Comparison of ENCODE assay signal across 8 mouse cellular contexts in genomic region chr5:24624822-24625120, GRCm38 (mm10). TPM values are rescaled to one million over a fixed set of nuclear protein-coding genes. Genes with fewer than 3 reads are reported as not detected.
DNase-seq lines count a peak whose midpoint lies in the region; ATAC-seq and TF ChIP-seq lines count a peak whose summit lies in the region.

No protein-coding gene starts in this region.

- H3K27ac ChIP-seq in heart, postnatal 0 days (ENCODE audit: low read depth) = no peak overlapping the region
- H3K27ac ChIP-seq in embryonic facial prominence, embryonic 12.5 days = no peak overlapping the region
- no peak overlapping the region for H3K27ac ChIP-seq in hindbrain, embryonic 14.5 days
- H3K27ac ChIP-seq in midbrain, embryonic 13.5 days = no peak overlapping the region

- no peak overlapping the region for H3K4me3 ChIP-seq in heart, postnatal 0 days (ENCODE audit: low read depth, low read length)
- no peak overlapping the region for H3K4me3 ChIP-seq in embryonic facial prominence, embryonic 12.5 days
- peak overlapping the region; percentile 57 for H3K4me3 ChIP-seq in hindbrain, embryonic 14.5 days (replicated peaks; ENCODE audit: low read length)
- peak overlapping the region; percentile 64 for H3K4me3 ChIP-seq in midbrain, embryonic 13.5 days (replicated peaks)

- no peak for TF ChIP-seq CTCF in heart, postnatal 0 days (IDR thresholded peaks at IDR 0.05; ENCODE audit: low read depth)

- H3K4me1 ChIP-seq in heart, postnatal 0 days (ENCODE audit: control insufficient read depth, insufficient read depth) = peaks cover 7% of the 10 kb centered on the region
- 0 out of 2 replicates have a peak, but pooled peaks cover 10% of the 10 kb centered on the region for H3K4me1 ChIP-seq in embryonic facial prominence, embryonic 12.5 days
- peaks cover 22% of the 10 kb centered on the region; the same call in 1 of the 2 replicates for H3K4me1 ChIP-seq in hindbrain, embryonic 14.5 days (replicated peaks; ENCODE audit: control insufficient read depth, insufficient read depth, low read length)
- H3K4me1 ChIP-seq in midbrain, embryonic 13.5 days (replicated peaks) = peaks cover 34% of the 10 kb centered on the region

- 36% methylated on average over 4 of the region's 4 CpGs for WGBS in heart, postnatal 0 days
- 33% methylated on average over 4 of the region's 4 CpGs for WGBS in embryonic facial prominence, embryonic 12.5 days
- WGBS in hindbrain, embryonic 14.5 days = 45% methylated on average over 4 of the region's 4 CpGs
- WGBS in midbrain, embryonic 13.5 days = 33% methylated on average over 4 of the region's 4 CpGs

- H3K27me3 ChIP-seq in heart, postnatal 0 days (ENCODE audit: control insufficient read depth, insufficient read depth, low read length) = peaks cover 28% of the 10 kb centered on the region
- peaks cover 18% of the 10 kb centered on the region for H3K27me3 ChIP-seq in embryonic facial prominence, embryonic 12.5 days
- H3K27me3 ChIP-seq in hindbrain, embryonic 14.5 days (ENCODE audit: control insufficient read depth, insufficient read depth, low read length) = no peaks in the 10 kb centered on the region
- H3K27me3 ChIP-seq in midbrain, embryonic 13.5 days = peaks cover 7% of the 10 kb centered on the region

- DNase-seq in heart, postnatal 0 days (ENCODE audit: low spot score) = no peak
- DNase-seq in heart, adult 8-10 months (ENCODE audit: low spot score) = no peak
- DNase-seq in hindbrain, embryonic 14.5 days (ENCODE audit: low spot score) = no peak
- no peak for DNase-seq in layer of hippocampus, adult 18-20 months (ENCODE audit: low spot score in 2 of 2)
- no peak for DNase-seq in layer of hippocampus, postnatal 14 days (ENCODE audit: low spot score in 2 of 2)
- no peak for DNase-seq in gastrocnemius, postnatal 10 days

- H3K9ac ChIP-seq in heart, postnatal 0 days (replicated peaks; ENCODE audit: low read depth, low read length) = no peak overlapping the region
- no peak overlapping the region for H3K9ac ChIP-seq in embryonic facial prominence, embryonic 12.5 days
- peak overlapping the region; percentile 88 for H3K9ac ChIP-seq in hindbrain, embryonic 14.5 days
- H3K9ac ChIP-seq in midbrain, embryonic 13.5 days (replicated peaks) = peak overlapping the region; percentile 88; the same call in 1 of the 2 replicates

- no peaks in the 10 kb centered on the region for H3K9me3 ChIP-seq in heart, postnatal 0 days (replicated peaks; ENCODE audit: control insufficient read depth, low read length)
- no peaks in the 10 kb centered on the region for H3K9me3 ChIP-seq in embryonic facial prominence, embryonic 12.5 days
- H3K9me3 ChIP-seq in hindbrain, embryonic 14.5 days (ENCODE audit: control insufficient read depth, low read length) = no peaks in the 10 kb centered on the region
- no peaks in the 10 kb centered on the region for H3K9me3 ChIP-seq in midbrain, embryonic 13.5 days

- ATAC-seq in heart, postnatal 0 days (ENCODE audit: insufficient read depth, low read depth) = no peak; the same call in 1 of the 2 replicates
- no peak for ATAC-seq in embryonic facial prominence, embryonic 12.5 days (ENCODE audit: insufficient number of reproducible peaks, insufficient read depth, low FRiP score, low TSS enrichment)
- ATAC-seq in hindbrain, embryonic 14.5 days (ENCODE audit: low FRiP score) = no peak
- ATAC-seq in midbrain, embryonic 13.5 days = peak; percentile 13; the same call in 1 of the 2 replicates

- peak overlapping the region; percentile 73; the same call in 1 of the 2 replicates for H3K4me2 ChIP-seq in heart, postnatal 0 days (ENCODE audit: low read depth, low read length)
- peak overlapping the region; percentile 80 for H3K4me2 ChIP-seq in embryonic facial prominence, embryonic 12.5 days (replicated peaks)
- H3K4me2 ChIP-seq in hindbrain, embryonic 14.5 days (replicated peaks) = peak overlapping the region; percentile 66
- H3K4me2 ChIP-seq in midbrain, embryonic 13.5 days (replicated peaks) = peak overlapping the region; percentile 80

- no peaks in the 10 kb centered on the region for H3K36me3 ChIP-seq in heart, postnatal 0 days (replicated peaks; ENCODE audit: control insufficient read depth, insufficient read depth, low read length)
- H3K36me3 ChIP-seq in embryonic facial prominence, embryonic 12.5 days = no peaks in the 10 kb centered on the region
- H3K36me3 ChIP-seq in hindbrain, embryonic 14.5 days (replicated peaks; ENCODE audit: control insufficient read depth, insufficient read depth) = no peaks in the 10 kb centered on the region
- H3K36me3 ChIP-seq in midbrain, embryonic 13.5 days = no peaks in the 10 kb centered on the region

- no peak for TF ChIP-seq EP300 in heart, postnatal 0 days (IDR thresholded peaks at IDR 0.05; ENCODE audit: low read depth)

RNA-seq across cellular contexts. Expression of gene Smarcd3, which starts 0.6 kb away (rescaled TPM):
- 79.2 and 98.4 TPM in 2 replicates for total RNA-seq in heart, postnatal 0 days (2014; rRNA removed; ENCODE audit: low replicate concordance)
- polyA plus RNA-seq in heart, postnatal 0 days (2015; fragmentation: Nextera tagmentation; extraction: Ambion mirVana) = 33.9 and 36.9 TPM in 2 replicates
- total RNA-seq in heart, adult 8-10 months (2022) = 10 to 100 TPM; 56.8 to 62.6 (median 60.6) TPM
- polyA plus RNA-seq in embryonic facial prominence, embryonic 12.5 days (2016; fragmentation: Nextera tagmentation; extraction: Ambion mirVana) = 73.5 and 74.7 TPM in 2 replicates
- polyA plus RNA-seq in hindbrain, embryonic 14.5 days (2014; fragmentation: Nextera tagmentation; extraction: Ambion mirVana) = 149 and 171 TPM in 2 replicates
- polyA plus RNA-seq in midbrain, embryonic 13.5 days (2015; fragmentation: Nextera tagmentation; extraction: Ambion mirVana) = 119 and 127 TPM in 2 replicates
- 10 to 100 TPM; 87.4 to 93.2 TPM for total RNA-seq in layer of hippocampus, adult 18-20 months (2021)
- total RNA-seq in layer of hippocampus, postnatal 14 days (2021) = 100 to 1,000 TPM; 112 to 113 TPM
- 100 to 1,000 TPM; 122 to 132 TPM for total RNA-seq in gastrocnemius, postnatal 10 days (2021)

RNA-seq across cellular contexts. Expression of gene Chpf2, which starts 38.2 kb away (rescaled TPM):
- total RNA-seq in heart, postnatal 0 days (2014; rRNA removed; ENCODE audit: low replicate concordance) = 34.9 and 64.4 TPM in 2 replicates
- 10.5 and 13.2 TPM in 2 replicates for polyA plus RNA-seq in heart, postnatal 0 days (2015; fragmentation: Nextera tagmentation; extraction: Ambion mirVana)
- total RNA-seq in heart, adult 8-10 months (2022) = 1 to 10 TPM; 7.4 to 9.5 (median 7.7) TPM
- 23.0 and 24.4 TPM in 2 replicates for polyA plus RNA-seq in embryonic facial prominence, embryonic 12.5 days (2016; fragmentation: Nextera tagmentation; extraction: Ambion mirVana)
- 14.0 and 14.4 TPM in 2 replicates for polyA plus RNA-seq in hindbrain, embryonic 14.5 days (2014; fragmentation: Nextera tagmentation; extraction: Ambion mirVana)
- 17.8 and 18.6 TPM in 2 replicates for polyA plus RNA-seq in midbrain, embryonic 13.5 days (2015; fragmentation: Nextera tagmentation; extraction: Ambion mirVana)
- total RNA-seq in layer of hippocampus, adult 18-20 months (2021) = 10 to 100 TPM; 60.8 to 64.9 TPM
- total RNA-seq in layer of hippocampus, postnatal 14 days (2021) = 10 to 100 TPM; 64.3 to 73.2 TPM
- 10 to 100 TPM; 19.6 to 29.4 TPM for total RNA-seq in gastrocnemius, postnatal 10 days (2021)

RNA-seq across cellular contexts. Expression of gene Abcf2, which starts 47.5 kb away (rescaled TPM):
- total RNA-seq in heart, postnatal 0 days (2014; rRNA removed; ENCODE audit: low replicate concordance) = 53.7 and 56.0 TPM in 2 replicates
- 46.0 and 49.6 TPM in 2 replicates for polyA plus RNA-seq in heart, postnatal 0 days (2015; fragmentation: Nextera tagmentation; extraction: Ambion mirVana)
- 10 to 100 TPM; 53.6 to 60.6 (median 56.2) TPM for total RNA-seq in heart, adult 8-10 months (2022)
- polyA plus RNA-seq in embryonic facial prominence, embryonic 12.5 days (2016; fragmentation: Nextera tagmentation; extraction: Ambion mirVana) = 126 and 128 TPM in 2 replicates
- 72.3 and 87.2 TPM in 2 replicates for polyA plus RNA-seq in hindbrain, embryonic 14.5 days (2014; fragmentation: Nextera tagmentation; extraction: Ambion mirVana)
- 98.2 and 103 TPM in 2 replicates for polyA plus RNA-seq in midbrain, embryonic 13.5 days (2015; fragmentation: Nextera tagmentation; extraction: Ambion mirVana)
- total RNA-seq in layer of hippocampus, adult 18-20 months (2021) = 10 to 100 TPM; 82.5 to 83.6 TPM
- 10 to 100 TPM; 59.9 to 61.5 TPM for total RNA-seq in layer of hippocampus, postnatal 14 days (2021)
- total RNA-seq in gastrocnemius, postnatal 10 days (2021) = 10 to 100 TPM; 66.4 to 74.0 TPM

Comparison
In these comparisons a context has a peak if more than half of its experiments do, and no peak if none do; other contexts are left out.
1. H3K4me3 ChIP-seq: peak in hindbrain, embryonic 14.5 days (single experiment) and midbrain, embryonic 13.5 days (single experiment); none in heart, postnatal 0 days (single experiment) and embryonic facial prominence, embryonic 12.5 days (single experiment).
2. H3K9ac ChIP-seq: peak in hindbrain, embryonic 14.5 days (single experiment) and midbrain, embryonic 13.5 days (single experiment); none in heart, postnatal 0 days (single experiment) and embryonic facial prominence, embryonic 12.5 days (single experiment).
3. Peak in every context shown above with its lines, with median percentiles within 50 percentile points of each other: H3K4me2 ChIP-seq.